13 mouse cellular contexts compared by ENCODE assay signal in genomic region chr12:118164785-118165184, GRCm38 (mm10).
"Had no signal": no experiment of that assay in that cellular context is flagged by ENCODE, and none has a peak within 500 bp of the region (broad histone marks: within the 10 kb centered on the region; RNA-seq: fewer than 3 reads in every experiment).

No protein-coding gene starts in this region.

- H3K9me3 ChIP-seq: kidney, embryonic 15.5 days; stomach, embryonic 15.5 days had no signal

- ATAC-seq: midbrain, embryonic 16.5 days had no signal

- DNase-seq: kidney, adult 11 months; left cerebral cortex, postnatal 4 days; retina, postnatal 1 day; right cerebral cortex, postnatal 4 days; spleen, adult 18-20 months; thymus, postnatal 36 days had no signal

- H3K4me3 ChIP-seq: kidney, embryonic 15.5 days; limb, embryonic 13.5 days; midbrain, embryonic 10.5 days; neural tube, embryonic 13.5 days; stomach, embryonic 15.5 days had no signal

- H3K27me3 ChIP-seq: kidney, embryonic 15.5 days; limb, embryonic 13.5 days; neural tube, embryonic 13.5 days; stomach, embryonic 15.5 days had no signal

- H3K36me3 ChIP-seq: kidney, embryonic 15.5 days; limb, embryonic 13.5 days; midbrain, embryonic 10.5 days; neural tube, embryonic 13.5 days; stomach, embryonic 15.5 days had no signal

- H3K4me1 ChIP-seq: kidney, embryonic 15.5 days; limb, embryonic 13.5 days; midbrain, embryonic 10.5 days; stomach, embryonic 15.5 days had no signal

- H3K27ac ChIP-seq: kidney, embryonic 15.5 days; limb, embryonic 13.5 days; liver, embryonic 14.5 days; midbrain, embryonic 10.5 days; neural tube, embryonic 13.5 days; stomach, embryonic 15.5 days had no signal

- H3K9ac ChIP-seq: kidney, embryonic 15.5 days; limb, embryonic 13.5 days; liver, embryonic 14.5 days; neural tube, embryonic 13.5 days; stomach, embryonic 15.5 days had no signal

- H3K4me2 ChIP-seq: kidney, embryonic 15.5 days; limb, embryonic 13.5 days; neural tube, embryonic 13.5 days; stomach, embryonic 15.5 days had no signal
